ENCODE assay signal across 8 mouse cellular contexts in genomic region chr6:99095185-99096104, GRCm38 (mm10).
DNase-seq lines count a peak whose midpoint lies in the region; ATAC-seq lines count a peak whose summit lies in the region.

No protein-coding gene starts in this region.

- no peak overlapping the region for H3K27ac ChIP-seq in forebrain, embryonic 14.5 days (ENCODE audit: low read depth, low read length)
- H3K27ac ChIP-seq in hindbrain, embryonic 13.5 days, result no peak overlapping the region
- H3K27ac ChIP-seq in liver, embryonic 13.5 days, result peak overlapping the region; percentile 74
- H3K27ac ChIP-seq in neural tube, embryonic 12.5 days, result no peak overlapping the region

- no peak overlapping the region for H3K4me3 ChIP-seq in forebrain, embryonic 14.5 days (ENCODE audit: low read depth, low read length)
- H3K4me3 ChIP-seq in hindbrain, embryonic 13.5 days, result no peak overlapping the region
- H3K4me3 ChIP-seq in liver, embryonic 13.5 days (replicated peaks), result peak overlapping the region; percentile 54
- no peak overlapping the region for H3K4me3 ChIP-seq in neural tube, embryonic 12.5 days

- H3K9me3 ChIP-seq in forebrain, embryonic 14.5 days (replicated peaks; ENCODE audit: control insufficient read depth, low read length), result no peaks in the 10 kb centered on the region
- H3K9me3 ChIP-seq in hindbrain, embryonic 13.5 days, result no peaks in the 10 kb centered on the region
- H3K9me3 ChIP-seq in liver, embryonic 13.5 days (replicated peaks), result no peaks in the 10 kb centered on the region
- no peaks in the 10 kb centered on the region for H3K9me3 ChIP-seq in neural tube, embryonic 12.5 days

- H3K9ac ChIP-seq in forebrain, embryonic 14.5 days (ENCODE audit: low read length), result peak overlapping the region; percentile 6; the same call in 1 of the 2 replicates
- no peak overlapping the region for H3K9ac ChIP-seq in hindbrain, embryonic 13.5 days
- H3K9ac ChIP-seq in liver, embryonic 13.5 days, result peak overlapping the region; percentile 64
- no peak overlapping the region for H3K9ac ChIP-seq in neural tube, embryonic 12.5 days

- DNase-seq in urinary bladder, postnatal 36 days (ENCODE audit: low spot score in 2 of 2), result peak; percentile 7 to 14
- no peak for DNase-seq in urinary bladder, postnatal 10 days (ENCODE audit: low spot score)
- DNase-seq in forebrain, embryonic 14.5 days (ENCODE audit: low spot score), result peak; percentile 20
- peak; percentile 23 for DNase-seq in liver, embryonic 13.5 days
- DNase-seq in layer of hippocampus, postnatal 25 days (ENCODE audit: extremely low spot score in 1 of 2, low spot score in 1 of 2), result no peak
- no peak for DNase-seq in left cerebral cortex, adult 9 months (ENCODE audit: low spot score in 2 of 2)

- peaks cover 26% of the 10 kb centered on the region for H3K4me1 ChIP-seq in forebrain, embryonic 14.5 days (ENCODE audit: control insufficient read depth, insufficient read depth, low read length)
- H3K4me1 ChIP-seq in hindbrain, embryonic 13.5 days (replicated peaks), result peaks cover 39% of the 10 kb centered on the region
- H3K4me1 ChIP-seq in liver, embryonic 13.5 days (replicated peaks), result peaks cover 54% of the 10 kb centered on the region
- peaks cover 33% of the 10 kb centered on the region for H3K4me1 ChIP-seq in neural tube, embryonic 12.5 days

- H3K36me3 ChIP-seq in forebrain, embryonic 14.5 days (ENCODE audit: control insufficient read depth, insufficient read depth, low read length), result no peaks in the 10 kb centered on the region
- no peaks in the 10 kb centered on the region for H3K36me3 ChIP-seq in hindbrain, embryonic 13.5 days
- H3K36me3 ChIP-seq in liver, embryonic 13.5 days, result no peaks in the 10 kb centered on the region
- H3K36me3 ChIP-seq in neural tube, embryonic 12.5 days, result no peaks in the 10 kb centered on the region

- H3K27me3 ChIP-seq in forebrain, embryonic 14.5 days (replicated peaks; ENCODE audit: control insufficient read depth, insufficient read depth, low read length), result no peaks in the 10 kb centered on the region
- peaks cover 27% of the 10 kb centered on the region for H3K27me3 ChIP-seq in hindbrain, embryonic 13.5 days
- no peaks in the 10 kb centered on the region for H3K27me3 ChIP-seq in liver, embryonic 13.5 days
- no peaks in the 10 kb centered on the region for H3K27me3 ChIP-seq in neural tube, embryonic 12.5 days (replicated peaks)

- WGBS in forebrain, embryonic 14.5 days, result 45% methylated on average over 18 of the region's 18 CpGs
- 30% methylated on average over 18 of the region's 18 CpGs for WGBS in hindbrain, embryonic 13.5 days
- WGBS in liver, embryonic 13.5 days (ENCODE audit: insufficient replicate concordance), result 7% methylated on average over 18 of the region's 18 CpGs
- WGBS in neural tube, embryonic 12.5 days, result 21% methylated on average over 18 of the region's 18 CpGs

- peak overlapping the region; percentile 12; the same call in 1 of the 2 replicates for H3K4me2 ChIP-seq in forebrain, embryonic 14.5 days (ENCODE audit: low read length)
- peak overlapping the region; percentile 39 for H3K4me2 ChIP-seq in hindbrain, embryonic 13.5 days
- peak overlapping the region; percentile 72 for H3K4me2 ChIP-seq in liver, embryonic 13.5 days
- peak overlapping the region; percentile 37 for H3K4me2 ChIP-seq in neural tube, embryonic 12.5 days (replicated peaks)

- ATAC-seq in forebrain, embryonic 14.5 days, result no peak
- ATAC-seq in hindbrain, embryonic 13.5 days (ENCODE audit: low FRiP score), result no peak
- ATAC-seq in liver, embryonic 13.5 days (ENCODE audit: low read depth), result peak; percentile 79
- 0 out of 2 replicates have a peak, but pooled peaks have one; percentile 21 for ATAC-seq in neural tube, embryonic 12.5 days (ENCODE audit: low FRiP score, low read depth)

Comparison
In these comparisons a context has a peak if more than half of its experiments do, and no peak if none do; other contexts are left out.
1. DNase-seq: peak in urinary bladder, postnatal 36 days (2 of 2), forebrain, embryonic 14.5 days (single experiment) and liver, embryonic 13.5 days (single experiment); none in urinary bladder, postnatal 10 days (single experiment), layer of hippocampus, postnatal 25 days (0 of 2) and left cerebral cortex, adult 9 months (0 of 2).
2. ATAC-seq: peak in liver, embryonic 13.5 days (single experiment) and neural tube, embryonic 12.5 days (single experiment); none in forebrain, embryonic 14.5 days (single experiment) and hindbrain, embryonic 13.5 days (single experiment).
3. H3K4me2 ChIP-seq: peak in every context shown above with its lines; median percentile 72 in liver, embryonic 13.5 days; 39 in hindbrain, embryonic 13.5 days; 37 in neural tube, embryonic 12.5 days; 12 in forebrain, embryonic 14.5 days.
4. H3K9ac ChIP-seq: peak in forebrain, embryonic 14.5 days (single experiment) and liver, embryonic 13.5 days (single experiment); none in hindbrain, embryonic 13.5 days (single experiment) and neural tube, embryonic 12.5 days (single experiment).